In genomic region chr17:43883016-43883415, GRCm38 (mm10) we compare ENCODE assay signal across 9 mouse cellular contexts.
DNase-seq lines count a peak whose midpoint lies in the region; ATAC-seq and TF ChIP-seq lines count a peak whose summit lies in the region.
"Had no signal": no experiment of that assay in that cellular context is flagged by ENCODE, and none has a peak within 500 bp of the region (broad histone marks: within the 10 kb centered on the region; RNA-seq: fewer than 3 reads in every experiment).

No protein-coding gene starts in this region.

- TF ChIP-seq CTCF in embryonic fibroblast, embryonic 13.5 days (IDR thresholded peaks at IDR 0.05; ENCODE audit: borderline replicate concordance, insufficient read depth, low read length) = 0 out of 2 replicates have a peak, but pooled peaks have one; percentile 2

- 9% methylated on average over 1 of the region's 1 CpGs for WGBS in hindbrain, embryonic 15.5 days
- WGBS in hindbrain, embryonic 12.5 days = 23% methylated on average over 1 of the region's 1 CpGs

- no peaks in the 10 kb centered on the region for H3K36me3 ChIP-seq in hindbrain, embryonic 15.5 days
- no peaks in the 10 kb centered on the region for H3K36me3 ChIP-seq in hindbrain, embryonic 12.5 days
- no peaks in the 10 kb centered on the region for H3K36me3 ChIP-seq in ES-E14 (ENCODE audit: control insufficient read depth, insufficient read depth, low read length, poor library complexity, severe bottlenecking)
- H3K36me3 ChIP-seq: limb, embryonic 12.5 days had no signal

- no peaks in the 10 kb centered on the region; the same call in 1 of the 2 replicates for H3K4me1 ChIP-seq in hindbrain, embryonic 15.5 days (replicated peaks)
- H3K4me1 ChIP-seq in hindbrain, embryonic 12.5 days = no peaks in the 10 kb centered on the region
- no peaks in the 10 kb centered on the region for H3K4me1 ChIP-seq in ES-E14 (ENCODE audit: control insufficient read depth in 2 of 2, insufficient read depth in 2 of 2, low read length in 2 of 2, poor library complexity in 1 of 2)
- no peaks in the 10 kb centered on the region for H3K4me1 ChIP-seq in embryonic fibroblast, embryonic 13.5 days (ENCODE audit: control insufficient read depth, insufficient read depth, low read length)
- H3K4me1 ChIP-seq: limb, embryonic 12.5 days had no signal

- H3K4me3 ChIP-seq in hindbrain, embryonic 15.5 days = no peak overlapping the region
- no peak overlapping the region for H3K4me3 ChIP-seq in hindbrain, embryonic 12.5 days
- no peak overlapping the region for H3K4me3 ChIP-seq in ES-E14 (ENCODE audit: insufficient read depth in 1 of 2, low read depth in 1 of 2, low read length in 2 of 2, poor library complexity in 1 of 2, severe bottlenecking in 1 of 2)
- no peak overlapping the region for H3K4me3 ChIP-seq in embryonic fibroblast, embryonic 13.5 days (ENCODE audit: insufficient read depth, low read length)
- H3K4me3 ChIP-seq: limb, embryonic 12.5 days had no signal

- in situ Hi-C loops in ES-E14 (cut with MboI; ENCODE audit: low sequenced_read_pairs in 2 of 2, unreplicated experiment in 2 of 2) = no loop called here

- intact Hi-C loops in gastrocnemius, postnatal 36 days (cut with DNase I) = no loop called here

- H3K9me3 ChIP-seq in hindbrain, embryonic 15.5 days = no peaks in the 10 kb centered on the region
- H3K9me3 ChIP-seq in hindbrain, embryonic 12.5 days (replicated peaks) = no peaks in the 10 kb centered on the region
- no peaks in the 10 kb centered on the region for H3K9me3 ChIP-seq in ES-E14 (ENCODE audit: control insufficient read depth, insufficient read depth, low read depth, low read length)
- H3K9me3 ChIP-seq: limb, embryonic 12.5 days had no signal

- H3K9ac ChIP-seq in hindbrain, embryonic 15.5 days = no peak overlapping the region
- H3K9ac ChIP-seq in hindbrain, embryonic 12.5 days = no peak overlapping the region
- no peak overlapping the region for H3K9ac ChIP-seq in ES-E14 (ENCODE audit: insufficient read depth, low read depth, low read length, poor library complexity, severe bottlenecking)
- H3K9ac ChIP-seq: limb, embryonic 12.5 days had no signal

- TF ChIP-seq POLR2A in embryonic fibroblast, embryonic 13.5 days (IDR thresholded peaks at IDR 0.05; ENCODE audit: low read depth, low read length) = no peak

- no peaks in the 10 kb centered on the region for H3K27me3 ChIP-seq in hindbrain, embryonic 15.5 days
- no peaks in the 10 kb centered on the region for H3K27me3 ChIP-seq in hindbrain, embryonic 12.5 days
- H3K27me3 ChIP-seq: limb, embryonic 12.5 days had no signal

- DNase-seq in 3134 (ENCODE audit: extremely low read depth, insufficient read length, low spot score) (peak; percentile 59), ES-E14 (ENCODE audit: low read depth, low spot score) (no peak)
- DNase-seq in retina, adult 2 months (ENCODE audit: low read depth, low spot score) = peak; percentile 25
- DNase-seq in gastrocnemius, postnatal 36 days = no peak
- DNase-seq in frontal cortex, postnatal 36 days (ENCODE audit: low spot score in 2 of 2) = no peak

- no peak overlapping the region for H3K27ac ChIP-seq in hindbrain, embryonic 15.5 days (replicated peaks)
- no peak overlapping the region for H3K27ac ChIP-seq in hindbrain, embryonic 12.5 days
- no peak overlapping the region for H3K27ac ChIP-seq in ES-E14 (ENCODE audit: insufficient read depth, low read depth, low read length, poor library complexity, severe bottlenecking)
- no peak overlapping the region for H3K27ac ChIP-seq in embryonic fibroblast, embryonic 13.5 days (ENCODE audit: insufficient read depth, low read length)
- H3K27ac ChIP-seq: limb, embryonic 12.5 days had no signal

- no peak overlapping the region for H3K4me2 ChIP-seq in hindbrain, embryonic 15.5 days
- H3K4me2 ChIP-seq in hindbrain, embryonic 12.5 days (replicated peaks) = no peak overlapping the region
- H3K4me2 ChIP-seq: limb, embryonic 12.5 days had no signal

- peak; percentile 70 for ATAC-seq in hindbrain, embryonic 15.5 days (ENCODE audit: low FRiP score, low read depth)
- ATAC-seq in hindbrain, embryonic 12.5 days (ENCODE audit: low FRiP score) = no peak

TF ChIP-seq in ES-E14, 5 proteins besides CTCF, POLR2A, EP300 and RAD21:
- TF ChIP-seq ZC3H11A (IDR thresholded peaks at IDR 0.05; ENCODE audit: borderline replicate concordance, low read depth, low read length) = peak; percentile 26; the same call in 1 of the 2 replicates
- TF ChIP-seq ZNF384 (IDR thresholded peaks at IDR 0.05; ENCODE audit: low read depth, low read length) = no peak

Comparison
In these comparisons a context has a peak if more than half of its experiments do, and no peak if none do; other contexts are left out.
1. DNase-seq: peak in 3134 (single experiment) and retina, adult 2 months (single experiment); none in ES-E14 (single experiment), gastrocnemius, postnatal 36 days (0 of 2) and frontal cortex, postnatal 36 days (0 of 2).